Mouse (Mus musculus): ENCODE results near the gene Usp8.

DNA sequence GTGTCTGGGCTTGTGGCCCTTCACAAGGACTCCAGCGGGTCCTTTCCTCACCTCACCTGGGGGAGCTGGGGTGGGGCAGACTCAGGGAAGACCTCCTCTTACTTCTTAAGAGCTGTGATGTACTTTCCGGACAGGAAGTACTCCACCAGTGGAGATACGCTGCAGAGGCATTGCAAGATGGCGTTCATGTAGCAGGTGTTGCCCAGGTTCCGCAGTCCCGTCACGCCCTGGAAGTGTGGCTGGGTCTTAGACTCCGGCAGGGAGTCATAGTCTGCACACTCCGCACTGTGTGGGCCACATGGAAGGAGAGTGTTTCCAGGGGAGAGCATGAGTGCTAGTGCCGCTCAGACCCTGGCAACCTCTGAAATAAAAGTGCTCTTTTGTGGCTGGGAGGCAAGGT, 73.2 kb downstream of the Usp8 start:
- TF ChIP-seq POLR2A (IDR thresholded peaks at IDR 0.05; ENCODE audit: borderline replicate concordance, extremely low read depth, insufficient read depth, insufficient read length, poor library complexity, severe bottlenecking) (no peak), CTCF (IDR thresholded peaks at IDR 0.05; ENCODE audit: borderline replicate concordance, extremely low read depth, insufficient read depth, insufficient read length) (no peak)
